Mouse (Mus musculus) layer of hippocampus, adult 11-12 months (tissue): Measurements from ENCODE around the gene Mplkip.

Experiments
- DNase-seq: peaks from one replicate; pipeline ENCODE4 v3.0.0; 2022; ENCODE audit warnings: low spot score

Gene Mplkip

GRCm38 (mm10) chr13:17694911-17695699 lies at the start of gene Mplkip, which contains the start of gene Sugct:
Mplkip (plus strand) TSS chr13:17695192.
Sugct (minus strand) TSS chr13:17695553.
- peak; percentile 100 for DNase-seq

- no peak for DNase-seq
Measured at GRCm38 (mm10) chr13:17667380-17667779, 27.6 kb upstream of the Mplkip start.

- DNase-seq, result no peak
Measured at GRCm38 (mm10) chr13:17671122-17671521, 23.9 kb upstream of the Mplkip start.

GRCm38 (mm10) chr13:17689461-17689860 lies 5.5 kb upstream of the Mplkip start:
- no peak for DNase-seq

GRCm38 (mm10) chr13:17690686-17691085 lies 4.3 kb upstream of the Mplkip start:
- no peak for DNase-seq

GRCm38 (mm10) chr13:17691436-17691835 lies 3.6 kb upstream of the Mplkip start:
- DNase-seq, result no peak

- DNase-seq, result no peak
Measured at GRCm38 (mm10) chr13:17693816-17694215, 1.2 kb upstream of the Mplkip start.

GRCm38 (mm10) chr13:17694414-17694813 lies 578 bp upstream of the Mplkip start:
- no peak for DNase-seq

GRCm38 (mm10) chr13:17695898-17696580 lies 1.0 kb downstream of the Mplkip start:
- no peak for DNase-seq

GRCm38 (mm10) chr13:17700090-17700715 lies 5.2 kb downstream of the Mplkip start:
- no peak for DNase-seq

- DNase-seq, result no peak
Measured at GRCm38 (mm10) chr13:17701322-17701721, 6.3 kb downstream of the Mplkip start.

- DNase-seq, result no peak
Measured at GRCm38 (mm10) chr13:17702311-17702710, 7.3 kb downstream of the Mplkip start.

GRCm38 (mm10) chr13:17705188-17705826 lies 10.3 kb downstream of the Mplkip start:
- no peak for DNase-seq

GRCm38 (mm10) chr13:17708784-17709311 lies 13.9 kb downstream of the Mplkip start:
- no peak for DNase-seq

- no peak for DNase-seq
Measured at GRCm38 (mm10) chr13:17717357-17717756, 22.4 kb downstream of the Mplkip start.

- no peak for DNase-seq
Measured at GRCm38 (mm10) chr13:17727922-17728321, 32.9 kb downstream of the Mplkip start.

- no peak for DNase-seq
Measured at GRCm38 (mm10) chr13:17728798-17729197, 33.8 kb downstream of the Mplkip start.
